Mouse (Mus musculus) midbrain, embryonic 14.5 days (tissue): ENCODE measurements around the gene Akr1d1. TPM values are rescaled to one million over a fixed set of nuclear protein-coding genes. Genes with fewer than 3 reads are reported as not detected.

Experiments used
- ATAC-seq: fragments of 200-750 bp; cut with Nextera tagmentation; 2 replicates; pipeline ENCODE4 v1.8.0; 2017; ENCODE audit warnings: moderate number of reproducible peaks, moderate library complexity; ENCODE audit not compliant: low FRiP score, low TSS enrichment
- DNase-seq: peaks from one replicate; pipeline ENCODE4 v3.0.0-alpha.2; 2015
- H3K27ac ChIP-seq: fragments of 300-500 bp; sonication (generic); replicated peaks from 2 replicates; pipeline ENCODE4 v1.5.1; 2014; ENCODE audit warnings: mild to moderate bottlenecking, low read depth, low read length, moderate library complexity
- H3K27me3 ChIP-seq: fragments of 300-500 bp; sonication (generic); 2 replicates; pipeline ENCODE4 v1.6.1; 2014; ENCODE audit warnings: low read length, control low read depth, mixed read lengths; ENCODE audit not compliant: control insufficient read depth, insufficient read depth
- H3K36me3 ChIP-seq: fragments of 300-500 bp; sonication (generic); 2 replicates; pipeline ENCODE4 v1.6.1; 2014; ENCODE audit warnings: low read length, control low read depth; ENCODE audit not compliant: control insufficient read depth, insufficient read depth
- H3K4me1 ChIP-seq: fragments of 300-500 bp; sonication (generic); 2 replicates; pipeline ENCODE4 v1.6.1; 2014; ENCODE audit warnings: mild to moderate bottlenecking, antibody characterized with exemption, low read length, control low read depth; ENCODE audit not compliant: control insufficient read depth, insufficient read depth
- H3K4me2 ChIP-seq: fragments of 300-500 bp; sonication (generic); 2 replicates; pipeline ENCODE4 v1.6.1; 2014; ENCODE audit warnings: mild to moderate bottlenecking, low read length, moderate library complexity
- H3K4me3 ChIP-seq: fragments of 300-500 bp; sonication (generic); replicated peaks from 2 replicates; pipeline ENCODE4 v1.5.1; 2014; ENCODE audit warnings: low read depth, low read length
- H3K9ac ChIP-seq: fragments of 300-500 bp; sonication (generic); replicated peaks from 2 replicates; pipeline ENCODE4 v1.6.1; 2014; ENCODE audit warnings: mild to moderate bottlenecking, low read length, moderate library complexity
- H3K9me3 ChIP-seq: fragments of 300-500 bp; sonication (generic); 2 replicates; pipeline ENCODE4 v1.6.1; 2016; ENCODE audit warnings: low read length, control low read depth, mixed read lengths; ENCODE audit not compliant: control insufficient read depth
- WGBS: fragments of 180-500 bp; shearing (Covaris S2); extraction: QIAGEN DNeasy Blood & Tissue Kit; methylation state at CpG from one replicate; pipeline ENCODE4 v1.1.7; 2014; 5-methylcytosine and 5-hydroxymethylcytosine counted together
- polyA plus RNA-seq: library from polyadenylated mRNA; unstranded; fragments of >200 nt; fragmentation: Nextera tagmentation; extraction: Ambion mirVana; gene quantifications from 2 replicates; pipeline ENCODE4 v1.2.1, GENCODE M21; 2014

Gene Akr1d1
- polyA plus RNA-seq, 1 experiment from 2014 or later, result not detected

DNA sequence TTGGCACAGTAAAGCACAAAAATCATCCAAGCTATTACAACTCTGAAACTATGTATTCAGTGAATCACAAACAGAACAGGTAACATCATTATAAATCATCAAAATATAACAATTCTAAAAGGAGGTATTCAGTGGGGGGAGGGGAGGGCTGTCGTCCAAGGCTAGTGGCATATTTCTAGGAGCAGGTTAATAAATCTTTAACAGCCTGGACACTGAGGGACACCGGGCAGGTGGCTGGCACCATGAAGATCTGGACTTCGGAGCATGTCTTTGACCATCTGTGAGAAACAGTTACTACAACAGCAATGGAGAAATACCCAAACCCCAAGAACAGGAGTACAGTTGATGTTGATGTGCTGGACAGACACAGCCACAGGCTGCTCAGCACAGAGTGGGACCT, 11.2 kb downstream of the Akr1d1 start:
- Histone ChIP-seq H3K4me3 (no peak overlapping the region), H3K4me1 (no peaks in the 10 kb centered on the region), H3K36me3 (no peaks in the 10 kb centered on the region), H3K27ac (no peak overlapping the region), H3K9me3 (no peaks in the 10 kb centered on the region), H3K9ac (no peak overlapping the region), H3K27me3 (no peaks in the 10 kb centered on the region), H3K4me2 (no peak overlapping the region)
- 89% methylated on average over 3 of the region's 3 CpGs for WGBS
- DNase-seq, result no peak
- ATAC-seq, result no peak

DNA sequence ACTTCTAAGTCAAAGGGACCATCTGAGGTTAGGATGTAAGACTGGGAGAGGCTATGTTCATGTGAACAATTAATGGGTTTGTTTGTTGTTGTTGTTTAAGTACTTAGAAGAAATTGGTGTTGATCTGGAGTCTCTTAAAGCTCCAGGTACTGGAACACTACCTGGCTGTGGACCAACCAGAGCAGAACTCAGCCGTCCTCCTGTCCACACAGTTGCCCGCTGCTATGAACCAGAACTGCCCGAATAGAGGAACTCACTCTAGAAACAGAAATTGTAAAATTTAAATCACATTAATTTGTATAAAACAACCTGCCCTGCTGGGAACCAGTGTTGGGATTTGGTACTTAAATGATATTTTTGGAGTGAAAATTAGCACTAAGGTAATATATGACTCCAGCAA, 12.2 kb downstream of the Akr1d1 start:
- H3K4me3 ChIP-seq, result no peak overlapping the region
- H3K36me3 ChIP-seq, result no peaks in the 10 kb centered on the region
- H3K27ac ChIP-seq, result no peak overlapping the region
- no peaks in the 10 kb centered on the region for H3K9me3 ChIP-seq
- H3K27me3 ChIP-seq, result no peaks in the 10 kb centered on the region
- DNase-seq, result no peak
- no peak for ATAC-seq
- H3K4me2 ChIP-seq, result no peak overlapping the region
- no peaks in the 10 kb centered on the region for H3K4me1 ChIP-seq
- 96% methylated on average over 3 of the region's 3 CpGs for WGBS
- no peak overlapping the region for H3K9ac ChIP-seq

DNA sequence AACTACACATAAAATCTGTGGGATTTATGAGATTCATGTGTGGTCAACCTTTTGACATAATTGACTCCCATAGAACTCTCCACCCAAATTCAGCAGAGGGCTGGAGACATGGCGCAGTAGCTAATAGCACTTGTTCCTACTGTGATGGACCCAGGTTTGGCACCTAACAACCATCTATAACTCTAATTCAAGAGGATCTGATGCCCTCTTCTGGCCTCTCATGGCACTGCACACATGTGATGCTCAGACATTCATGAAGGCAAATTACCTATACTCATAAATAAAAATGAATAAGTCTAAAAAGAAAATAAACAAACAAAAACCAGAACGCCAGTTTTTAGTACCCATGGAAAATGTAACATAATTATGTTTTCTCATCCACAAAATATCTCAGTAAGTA, 22.8 kb downstream of the Akr1d1 start:
- no peak overlapping the region for H3K9ac ChIP-seq
- H3K4me1 ChIP-seq, result no peaks in the 10 kb centered on the region
- no peak overlapping the region for H3K27ac ChIP-seq
- no peak overlapping the region for H3K4me2 ChIP-seq
- DNase-seq, result peak; percentile 20
- no peak for ATAC-seq
- H3K36me3 ChIP-seq, result no peaks in the 10 kb centered on the region
- H3K4me3 ChIP-seq, result no peak overlapping the region
- WGBS, result 87% methylated on average over 2 of the region's 2 CpGs
- H3K27me3 ChIP-seq, result no peaks in the 10 kb centered on the region
- H3K9me3 ChIP-seq, result no peaks in the 10 kb centered on the region

DNA sequence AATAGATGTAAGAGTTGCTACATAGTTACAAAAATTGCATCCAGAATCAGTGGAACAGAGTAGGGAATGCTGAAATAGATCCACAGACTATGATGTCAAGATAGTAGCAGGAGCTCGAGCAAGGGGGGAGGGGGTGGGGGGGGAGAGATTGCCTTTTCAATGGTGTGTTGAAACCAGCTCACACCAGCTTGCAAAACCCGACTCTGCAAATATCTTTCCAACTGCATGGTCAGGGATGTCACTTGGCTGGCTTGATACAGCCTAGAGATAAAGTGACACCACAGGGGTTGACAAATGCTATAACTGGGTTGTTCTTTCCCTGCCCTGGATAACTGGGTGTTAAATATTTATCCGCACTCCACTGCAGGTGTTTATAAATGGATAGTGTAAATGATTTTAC, 24.0 kb downstream of the Akr1d1 start:
- H3K27me3 ChIP-seq, result no peaks in the 10 kb centered on the region
- 74% methylated on average over 3 of the region's 3 CpGs for WGBS
- no peaks in the 10 kb centered on the region for H3K36me3 ChIP-seq
- ATAC-seq (no peak), DNase-seq (no peak)
- no peak overlapping the region for H3K27ac ChIP-seq
- H3K4me1 ChIP-seq, result no peaks in the 10 kb centered on the region
- no peak overlapping the region for H3K4me3 ChIP-seq
- no peaks in the 10 kb centered on the region for H3K9me3 ChIP-seq
- H3K9ac ChIP-seq, result no peak overlapping the region
- no peak overlapping the region for H3K4me2 ChIP-seq

DNA sequence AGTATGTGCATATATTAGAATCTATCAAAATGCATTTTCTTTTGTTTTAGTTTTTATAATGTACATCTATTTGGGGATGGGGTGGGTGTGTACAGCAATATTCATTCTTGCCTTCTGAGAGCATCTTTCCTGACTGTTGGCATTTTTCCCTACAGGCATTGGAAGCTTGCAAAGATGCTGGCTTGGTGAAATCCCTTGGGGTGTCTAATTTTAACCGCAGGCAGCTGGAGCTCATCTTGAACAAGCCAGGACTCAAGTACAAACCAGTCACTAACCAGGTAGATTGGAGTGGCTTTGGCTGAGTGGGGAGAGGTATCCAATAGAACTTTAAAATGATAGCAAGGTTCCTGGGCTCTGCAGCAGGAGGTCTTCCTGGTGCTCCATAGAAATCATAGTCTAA, 24.4 kb downstream of the Akr1d1 start:
- H3K4me1 ChIP-seq, result no peaks in the 10 kb centered on the region
- no peak overlapping the region for H3K4me2 ChIP-seq
- DNase-seq, result no peak
- 78% methylated on average over 1 of the region's 1 CpGs for WGBS
- no peaks in the 10 kb centered on the region for H3K9me3 ChIP-seq
- H3K9ac ChIP-seq, result no peak overlapping the region
- no peak overlapping the region for H3K27ac ChIP-seq
- no peak overlapping the region for H3K4me3 ChIP-seq
- H3K36me3 ChIP-seq, result no peaks in the 10 kb centered on the region
- no peaks in the 10 kb centered on the region for H3K27me3 ChIP-seq
- no peak for ATAC-seq

DNA sequence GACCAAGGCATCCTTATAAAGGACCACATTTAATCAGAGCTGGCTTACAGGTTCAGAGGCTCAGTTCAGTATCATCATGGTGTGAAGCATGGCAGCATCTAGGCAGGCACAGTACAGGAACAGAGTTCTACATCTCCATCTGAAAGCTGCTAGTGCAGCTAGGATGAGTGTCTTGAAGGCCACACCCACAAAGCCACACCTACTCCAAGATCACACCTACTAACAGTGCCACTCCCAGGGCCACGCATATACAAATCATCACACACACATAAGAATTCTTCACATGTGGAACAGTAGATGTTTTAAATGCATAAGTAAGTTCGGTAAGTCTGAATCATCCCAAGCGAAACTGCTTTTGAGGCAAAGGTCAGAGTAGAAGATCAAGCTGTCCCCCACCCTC, 33.9 kb downstream of the Akr1d1 start:
- no peak overlapping the region for H3K4me3 ChIP-seq
- no peaks in the 10 kb centered on the region for H3K4me1 ChIP-seq
- no peaks in the 10 kb centered on the region for H3K36me3 ChIP-seq
- no peaks in the 10 kb centered on the region for H3K27me3 ChIP-seq
- no peak for DNase-seq
- H3K27ac ChIP-seq, result no peak overlapping the region
- H3K9ac ChIP-seq, result no peak overlapping the region
- no peak for ATAC-seq
- WGBS, result 87% methylated on average over 3 of the region's 3 CpGs
- no peak overlapping the region for H3K4me2 ChIP-seq
- no peaks in the 10 kb centered on the region for H3K9me3 ChIP-seq

DNA sequence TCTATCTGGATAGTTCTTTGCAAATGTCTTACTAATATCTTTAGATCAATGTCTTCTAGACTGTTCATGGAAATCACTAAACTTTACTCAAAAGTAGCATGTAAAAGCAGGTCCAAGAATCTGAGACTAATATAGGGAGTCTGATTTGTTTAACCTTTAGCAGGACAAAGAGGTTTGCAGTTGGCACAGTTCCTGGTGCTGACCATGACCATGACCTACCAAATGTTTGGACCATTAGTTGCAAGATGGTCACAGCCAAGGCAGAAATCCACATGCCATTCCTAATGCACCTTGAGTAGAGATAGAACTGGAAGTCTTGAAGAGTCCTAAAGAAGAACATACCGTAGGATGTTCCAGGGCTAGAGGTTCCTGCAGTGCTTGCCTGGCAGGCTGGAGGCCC, 37.4 kb downstream of the Akr1d1 start:
- no peak for ATAC-seq
- 87% methylated on average over 1 of the region's 1 CpGs for WGBS

DNA sequence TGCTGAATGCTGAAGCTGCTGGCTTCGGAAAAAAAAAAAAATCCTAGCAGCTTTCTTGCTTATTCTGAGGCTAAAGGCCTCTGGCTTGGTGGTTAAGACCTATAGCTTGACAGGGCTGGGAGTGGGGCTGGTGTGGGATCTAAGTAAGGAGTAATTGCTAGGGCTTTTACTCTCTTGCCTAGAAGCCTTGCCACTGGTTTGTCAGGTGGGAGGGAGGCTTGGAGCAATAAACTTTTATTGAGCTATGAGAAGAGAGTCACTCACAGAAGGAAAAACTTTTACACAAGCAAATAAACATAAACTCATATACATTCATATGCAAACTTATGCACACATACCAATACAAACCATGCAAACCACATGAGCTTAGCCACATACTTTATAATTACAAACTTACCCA, 42.0 kb downstream of the Akr1d1 start:
- no peak for ATAC-seq
- Histone ChIP-seq H3K4me3 (no peak overlapping the region), H3K36me3 (no peaks in the 10 kb centered on the region), H3K4me2 (no peak overlapping the region), H3K4me1 (no peaks in the 10 kb centered on the region), H3K27me3 (no peaks in the 10 kb centered on the region), H3K9me3 (no peaks in the 10 kb centered on the region), H3K27ac (no peak overlapping the region), H3K9ac (no peak overlapping the region)
- DNase-seq, result no peak
- 68% methylated on average over 1 of the region's 1 CpGs for WGBS

More for the DNA sequence above, 37.4 kb downstream of the Akr1d1 start:
- Histone ChIP-seq H3K9ac (no peak overlapping the region), H3K27ac (no peak overlapping the region), H3K4me1 (no peaks in the 10 kb centered on the region), H3K4me3 (no peak overlapping the region), H3K9me3 (no peaks in the 10 kb centered on the region), H3K27me3 (no peaks in the 10 kb centered on the region), H3K36me3 (no peaks in the 10 kb centered on the region), H3K4me2 (no peak overlapping the region)
- no peak for DNase-seq

DNA sequence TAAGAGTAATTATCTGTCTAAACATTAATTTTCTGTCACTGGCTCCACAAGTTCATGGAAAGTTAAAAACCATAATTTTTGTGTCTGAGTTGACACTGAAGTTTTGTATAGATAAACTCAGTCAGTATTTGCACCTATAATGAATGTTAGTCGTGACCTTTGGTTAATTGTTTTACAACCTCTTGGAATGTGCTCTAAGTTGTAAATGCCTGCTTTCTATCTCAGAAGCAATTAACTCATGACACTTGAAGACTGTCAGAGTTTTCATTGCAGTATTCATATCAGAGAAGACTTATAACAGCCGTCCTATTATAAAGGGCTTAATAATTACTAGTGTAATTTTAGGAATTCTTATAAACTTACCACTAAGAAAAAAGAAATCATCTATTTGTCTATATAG, 43.0 kb downstream of the Akr1d1 start:
- H3K4me2 ChIP-seq, result no peak overlapping the region
- no peaks in the 10 kb centered on the region for H3K27me3 ChIP-seq
- no peak overlapping the region for H3K4me3 ChIP-seq
- ATAC-seq (no peak), DNase-seq (no peak)
- H3K36me3 ChIP-seq, result no peaks in the 10 kb centered on the region
- H3K27ac ChIP-seq, result no peak overlapping the region
- no peak overlapping the region for H3K9ac ChIP-seq
- 85% methylated on average over 2 of the region's 2 CpGs for WGBS
- no peaks in the 10 kb centered on the region for H3K4me1 ChIP-seq
- H3K9me3 ChIP-seq, result no peaks in the 10 kb centered on the region
